Comparison of ENCODE assay signal across 9 mouse cellular contexts in the genomic region with DNA sequence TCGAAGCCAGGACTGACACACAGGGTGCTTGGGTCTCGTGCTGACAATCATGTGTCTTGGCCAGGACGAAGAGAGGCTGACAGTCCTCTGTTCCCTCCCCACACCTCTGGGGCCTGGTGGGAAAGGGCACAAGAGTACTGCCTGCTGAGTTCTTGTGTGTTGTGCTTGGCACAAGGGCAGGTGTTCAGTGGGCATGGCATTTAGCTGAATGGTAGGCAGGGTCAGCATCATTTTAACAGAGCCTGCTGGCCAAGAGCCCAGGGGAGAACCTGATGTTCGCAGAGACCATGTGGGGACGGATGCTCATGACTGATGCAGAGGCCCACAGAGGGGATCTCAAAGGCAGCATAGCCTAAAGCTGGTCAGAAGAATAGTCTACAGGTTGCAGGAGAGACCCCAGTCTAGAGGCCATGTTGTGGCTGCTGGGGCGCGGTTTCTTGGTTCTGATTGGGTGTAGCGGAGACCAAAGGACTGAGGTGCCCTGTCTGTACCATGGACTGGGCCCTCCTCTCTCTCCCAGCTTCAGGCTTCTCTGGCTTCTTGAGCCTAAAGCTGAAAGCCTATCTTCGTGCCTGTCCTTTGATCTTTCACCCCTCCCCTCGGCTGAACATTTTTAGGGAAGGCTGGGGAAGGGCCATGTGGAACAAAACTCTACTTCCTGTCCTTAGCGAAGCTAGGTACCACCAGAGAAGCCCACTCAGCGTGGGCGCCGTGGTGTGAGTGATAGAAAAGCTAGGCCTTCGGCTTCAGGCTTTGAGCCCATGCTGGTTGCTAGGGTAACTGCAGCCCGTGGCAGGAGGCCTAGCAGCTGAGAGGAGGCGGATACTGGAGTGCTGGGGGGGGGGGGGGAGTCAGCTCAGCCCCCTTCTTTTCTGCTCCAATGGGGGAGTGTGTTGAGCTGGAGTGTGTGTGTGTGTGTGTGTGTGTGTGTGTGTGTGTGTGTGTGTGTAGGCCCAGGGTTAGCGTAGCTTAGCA.
A peak's percentile ranks its signal among the peaks of the same experiment; 100 is the strongest.
DNase-seq lines count a peak whose midpoint lies in the region; ATAC-seq and TF ChIP-seq lines count a peak whose summit lies in the region.
"Had no signal": no experiment of that assay in that cellular context is flagged by ENCODE, and none has a peak within 500 bp of the region (broad histone marks: within the 10 kb centered on the region; RNA-seq: fewer than 3 reads in every experiment).

No protein-coding gene starts in this region.

- H3K9me3 ChIP-seq in forebrain, embryonic 14.5 days (replicated peaks; ENCODE audit: control insufficient read depth, low read length): no peaks in the 10 kb centered on the region
- peaks cover 5% of the 10 kb centered on the region; the same call in 1 of the 2 replicates for H3K9me3 ChIP-seq in kidney, embryonic 16.5 days (ENCODE audit: low read length)
- no peaks in the 10 kb centered on the region for H3K9me3 ChIP-seq in limb, embryonic 14.5 days (ENCODE audit: control insufficient read depth, low read length)
- no peaks in the 10 kb centered on the region for H3K9me3 ChIP-seq in stomach, embryonic 14.5 days (ENCODE audit: control insufficient read depth, low read depth, low read length)

- H3K4me3 ChIP-seq in forebrain, embryonic 14.5 days (ENCODE audit: low read depth, low read length): no peak overlapping the region
- no peak overlapping the region for H3K4me3 ChIP-seq in kidney, embryonic 16.5 days (ENCODE audit: low read length)
- H3K4me3 ChIP-seq in limb, embryonic 14.5 days (replicated peaks; ENCODE audit: low read length): no peak overlapping the region
- H3K4me3 ChIP-seq in stomach, embryonic 14.5 days (ENCODE audit: low read depth, low read length): no peak overlapping the region

- TF ChIP-seq POLR2A in limb, embryonic 14.5 days (IDR thresholded peaks at IDR 0.05; ENCODE audit: borderline replicate concordance, extremely low read depth, insufficient read depth, insufficient read length): no peak

- 28% methylated on average over 18 of the region's 18 CpGs for WGBS in forebrain, embryonic 14.5 days
- 45% methylated on average over 18 of the region's 18 CpGs for WGBS in kidney, embryonic 16.5 days
- WGBS in limb, embryonic 14.5 days: 47% methylated on average over 17 of the region's 18 CpGs
- WGBS in stomach, embryonic 14.5 days: 44% methylated on average over 18 of the region's 18 CpGs

- no peaks in the 10 kb centered on the region for H3K27me3 ChIP-seq in forebrain, embryonic 14.5 days (replicated peaks; ENCODE audit: control insufficient read depth, insufficient read depth, low read length)
- no peaks in the 10 kb centered on the region for H3K27me3 ChIP-seq in kidney, embryonic 16.5 days (ENCODE audit: insufficient read depth, low read length)
- H3K27me3 ChIP-seq in limb, embryonic 14.5 days (ENCODE audit: control insufficient read depth, insufficient read depth, low read length): no peaks in the 10 kb centered on the region
- H3K27me3 ChIP-seq in stomach, embryonic 14.5 days (ENCODE audit: control insufficient read depth, insufficient read depth, low read length): no peaks in the 10 kb centered on the region

- no peak overlapping the region for H3K4me2 ChIP-seq in forebrain, embryonic 14.5 days (ENCODE audit: low read length)
- no peak overlapping the region for H3K4me2 ChIP-seq in kidney, embryonic 16.5 days (replicated peaks; ENCODE audit: low read depth, low read length)
- H3K4me2 ChIP-seq in limb, embryonic 14.5 days (replicated peaks; ENCODE audit: low read depth, low read length, severe bottlenecking): no peak overlapping the region
- H3K4me2 ChIP-seq in stomach, embryonic 14.5 days (replicated peaks; ENCODE audit: low read depth, low read length): no peak overlapping the region

- peak overlapping the region; percentile 35; the same call in 1 of the 2 replicates for H3K9ac ChIP-seq in forebrain, embryonic 14.5 days (ENCODE audit: low read length)
- H3K9ac ChIP-seq in kidney, embryonic 16.5 days (replicated peaks; ENCODE audit: low read length): 0 out of 2 replicates have a peak overlapping the region, but pooled peaks have one; percentile 12
- H3K9ac ChIP-seq in limb, embryonic 14.5 days (ENCODE audit: low read depth, low read length, severe bottlenecking): no peak overlapping the region; the same call in 1 of the 2 replicates
- H3K9ac ChIP-seq in stomach, embryonic 14.5 days (replicated peaks; ENCODE audit: low read depth, low read length): no peak overlapping the region

- ATAC-seq in forebrain, embryonic 14.5 days: peak; percentile 86
- peak; percentile 49 for ATAC-seq in kidney, embryonic 16.5 days (ENCODE audit: low FRiP score, low TSS enrichment)
- ATAC-seq in limb, embryonic 14.5 days (ENCODE audit: low FRiP score, low read depth): peak; percentile 85
- peak; percentile 66 for ATAC-seq in stomach, embryonic 14.5 days (ENCODE audit: insufficient number of reproducible peaks, insufficient read depth, low FRiP score, low read depth)

- H3K27ac ChIP-seq in forebrain, embryonic 14.5 days (ENCODE audit: low read depth, low read length): peak overlapping the region; percentile 85
- no peak overlapping the region for H3K27ac ChIP-seq in kidney, embryonic 16.5 days (ENCODE audit: low read length)
- H3K27ac ChIP-seq in limb, embryonic 14.5 days (replicated peaks; ENCODE audit: low read depth, low read length): peak overlapping the region; percentile 0
- peak overlapping the region; percentile 84 for H3K27ac ChIP-seq in stomach, embryonic 14.5 days (ENCODE audit: low read length)
- H3K27ac ChIP-seq: macrophage had no signal

- H3K36me3 ChIP-seq in forebrain, embryonic 14.5 days (ENCODE audit: control insufficient read depth, insufficient read depth, low read length): no peaks in the 10 kb centered on the region
- no peaks in the 10 kb centered on the region for H3K36me3 ChIP-seq in kidney, embryonic 16.5 days (ENCODE audit: insufficient read depth, low read length)
- no peaks in the 10 kb centered on the region for H3K36me3 ChIP-seq in limb, embryonic 14.5 days (ENCODE audit: control insufficient read depth, insufficient read depth, low read length)
- H3K36me3 ChIP-seq in stomach, embryonic 14.5 days (ENCODE audit: control insufficient read depth, insufficient read depth, low read length): no peaks in the 10 kb centered on the region

- H3K4me1 ChIP-seq in forebrain, embryonic 14.5 days (ENCODE audit: control insufficient read depth, insufficient read depth, low read length): peaks cover 25% of the 10 kb centered on the region
- H3K4me1 ChIP-seq in kidney, embryonic 16.5 days (ENCODE audit: insufficient read depth, low read length): peaks cover 27% of the 10 kb centered on the region
- H3K4me1 ChIP-seq in limb, embryonic 14.5 days (ENCODE audit: control insufficient read depth, insufficient read depth, low read length): peaks cover 23% of the 10 kb centered on the region
- peaks cover 32% of the 10 kb centered on the region for H3K4me1 ChIP-seq in stomach, embryonic 14.5 days (ENCODE audit: control insufficient read depth, insufficient read depth, low read length)

- peak; percentile 65 for DNase-seq in cerebellum, adult 9-11 months
- no peak for DNase-seq in cerebellum, adult 11-12 months
- DNase-seq in MN1 (ENCODE audit: low spot score): peak; percentile 51
- DNase-seq in forebrain, embryonic 14.5 days (ENCODE audit: low spot score): peak; percentile 93
- DNase-seq in limb, embryonic 14.5 days (ENCODE audit: low spot score): peak; percentile 76
- DNase-seq in urinary bladder, postnatal 14 days (ENCODE audit: low spot score): no peak

Comparison
In these comparisons a context has a peak if more than half of its experiments do, and no peak if none do; other contexts are left out.
1. DNase-seq: peak in cerebellum, adult 9-11 months (single experiment), MN1 (single experiment), forebrain, embryonic 14.5 days (single experiment) and limb, embryonic 14.5 days (single experiment); none in cerebellum, adult 11-12 months (single experiment) and urinary bladder, postnatal 14 days (single experiment).
2. H3K9ac ChIP-seq: peak in forebrain, embryonic 14.5 days (single experiment) and kidney, embryonic 16.5 days (single experiment); none in limb, embryonic 14.5 days (single experiment) and stomach, embryonic 14.5 days (single experiment).
3. Peak in every context shown above with its lines, with median percentiles within 50 percentile points of each other: ATAC-seq.